Mouse (Mus musculus): Measurements from ENCODE around the gene Mapk6. TPM values are rescaled to one million over a fixed set of nuclear protein-coding genes. Genes with fewer than 3 reads are reported as not detected.
A peak's percentile ranks its signal among the peaks of the same experiment; 100 is the strongest.

Gene Mapk6
- polyA plus RNA-seq, 1 experiment from 2014 or later, result 51.9 TPM

- no peak for DNase-seq (ENCODE audit: low spot score)
These were observed 16.1 kb upstream of the Mapk6 start for GRCm38 (mm10) chr9:75425796-75426391.

DNA sequence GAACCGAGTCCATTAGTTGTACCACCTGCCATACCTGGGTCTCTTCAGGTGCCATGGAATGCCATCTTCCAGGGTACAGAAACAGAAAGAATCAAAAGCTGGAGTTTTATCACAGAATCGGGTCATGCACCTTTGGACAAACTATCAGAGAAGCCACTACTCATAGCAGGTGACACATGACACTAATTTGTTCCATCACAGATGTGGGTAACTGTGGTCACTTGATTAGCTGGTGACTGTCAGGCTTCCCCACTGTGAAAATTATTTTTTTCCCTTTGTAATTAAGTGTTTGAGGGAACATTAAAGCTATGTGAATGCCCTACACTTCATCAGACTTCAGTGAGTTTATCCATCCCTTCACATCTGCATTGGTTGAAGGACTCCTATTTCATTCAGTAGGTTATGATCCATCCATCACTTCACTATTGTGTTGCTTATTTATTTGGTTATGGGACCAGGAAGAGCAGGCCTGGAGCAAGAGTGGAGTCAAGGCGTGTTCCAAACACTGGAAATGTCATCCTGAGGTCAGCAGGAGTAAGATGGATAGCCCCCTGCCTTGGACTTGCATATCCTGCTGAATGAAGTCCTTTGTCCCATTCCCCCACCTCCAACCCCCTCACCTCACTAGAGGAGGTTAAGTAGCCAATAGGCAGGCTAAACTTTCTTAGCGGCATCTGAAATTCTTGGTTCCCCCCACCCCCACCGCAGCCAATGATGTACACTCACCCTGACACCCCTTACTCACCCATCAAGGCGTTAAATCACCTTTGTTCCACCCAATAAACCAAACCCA lies 14.7 kb upstream of the Mapk6 start:
- no peak for DNase-seq (ENCODE audit: low spot score)

- DNase-seq (ENCODE audit: low spot score), result no peak
These were observed 13.9 kb upstream of the Mapk6 start for GRCm38 (mm10) chr9:75423683-75424082.

DNA sequence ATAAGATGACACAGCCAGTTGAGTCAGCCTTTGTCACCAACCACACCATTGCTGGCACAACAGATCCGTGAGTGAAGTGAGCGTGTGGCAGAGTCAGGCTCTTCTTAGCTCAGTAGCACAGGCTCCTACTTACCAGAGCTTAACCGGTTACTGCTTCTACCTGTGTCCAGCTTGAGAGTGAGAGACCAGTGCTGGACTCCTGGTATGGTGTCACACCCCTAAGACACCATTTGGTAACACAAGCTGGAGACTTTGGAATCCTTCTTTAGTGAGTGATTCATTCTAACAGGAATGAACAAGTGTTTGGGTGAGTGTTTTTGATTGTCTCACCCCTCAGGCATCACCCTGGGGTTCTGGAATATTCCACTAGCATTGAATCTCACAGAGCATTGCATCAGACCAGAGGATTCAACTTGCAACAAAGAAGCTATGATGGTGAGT lies 12.5 kb upstream of the Mapk6 start:
- no peak for DNase-seq (ENCODE audit: low spot score)

GRCm38 (mm10) chr9:75414204-75414603 lies 4.4 kb upstream of the Mapk6 start:
- peak; percentile 89 for DNase-seq (ENCODE audit: low spot score)

DNA sequence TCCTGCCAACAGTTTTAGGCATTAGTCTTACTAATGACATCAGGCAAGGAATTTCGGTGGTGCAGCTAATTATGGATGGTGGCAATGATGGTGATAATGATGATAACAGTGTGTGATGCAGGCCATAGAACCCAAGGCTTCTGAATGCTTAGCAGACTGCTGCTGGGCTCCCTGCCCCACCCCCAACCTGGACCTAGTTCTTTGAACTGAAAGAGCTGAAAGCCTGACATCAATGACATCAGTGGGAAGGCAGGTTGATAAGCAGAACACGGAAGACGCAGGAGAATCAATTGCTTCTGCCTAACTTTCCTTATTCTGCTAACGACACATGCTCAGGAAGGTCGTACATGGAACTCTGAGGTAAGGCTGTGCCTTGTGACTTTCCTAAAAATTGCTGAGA lies 3.4 kb upstream of the Mapk6 start:
- DNase-seq (ENCODE audit: low spot score), result no peak

DNA sequence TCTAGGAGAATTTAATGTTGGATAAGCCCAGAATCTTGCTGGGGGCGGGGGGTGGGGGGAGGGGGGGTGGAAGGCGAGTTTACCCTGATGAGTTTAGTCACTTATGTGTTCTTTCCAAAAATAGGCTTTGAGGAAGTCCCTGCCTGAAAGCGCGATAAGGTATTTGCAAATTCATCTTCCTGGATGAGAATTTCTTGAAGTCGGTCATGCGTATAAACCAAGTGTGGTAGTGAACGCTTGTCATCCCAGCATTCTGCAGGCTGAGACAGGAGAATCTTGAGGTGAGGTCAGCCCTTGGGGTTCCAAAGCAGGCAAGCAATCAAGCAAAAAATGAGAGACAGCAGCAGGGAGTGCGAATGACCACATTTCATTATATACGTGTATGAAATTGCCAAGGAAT lies 1.8 kb upstream of the Mapk6 start:
- no peak for DNase-seq (ENCODE audit: low spot score)

GRCm38 (mm10) chr9:75410868-75411487 lies 1.2 kb upstream of the Mapk6 start:
- DNase-seq (ENCODE audit: low spot score), result no peak

DNA sequence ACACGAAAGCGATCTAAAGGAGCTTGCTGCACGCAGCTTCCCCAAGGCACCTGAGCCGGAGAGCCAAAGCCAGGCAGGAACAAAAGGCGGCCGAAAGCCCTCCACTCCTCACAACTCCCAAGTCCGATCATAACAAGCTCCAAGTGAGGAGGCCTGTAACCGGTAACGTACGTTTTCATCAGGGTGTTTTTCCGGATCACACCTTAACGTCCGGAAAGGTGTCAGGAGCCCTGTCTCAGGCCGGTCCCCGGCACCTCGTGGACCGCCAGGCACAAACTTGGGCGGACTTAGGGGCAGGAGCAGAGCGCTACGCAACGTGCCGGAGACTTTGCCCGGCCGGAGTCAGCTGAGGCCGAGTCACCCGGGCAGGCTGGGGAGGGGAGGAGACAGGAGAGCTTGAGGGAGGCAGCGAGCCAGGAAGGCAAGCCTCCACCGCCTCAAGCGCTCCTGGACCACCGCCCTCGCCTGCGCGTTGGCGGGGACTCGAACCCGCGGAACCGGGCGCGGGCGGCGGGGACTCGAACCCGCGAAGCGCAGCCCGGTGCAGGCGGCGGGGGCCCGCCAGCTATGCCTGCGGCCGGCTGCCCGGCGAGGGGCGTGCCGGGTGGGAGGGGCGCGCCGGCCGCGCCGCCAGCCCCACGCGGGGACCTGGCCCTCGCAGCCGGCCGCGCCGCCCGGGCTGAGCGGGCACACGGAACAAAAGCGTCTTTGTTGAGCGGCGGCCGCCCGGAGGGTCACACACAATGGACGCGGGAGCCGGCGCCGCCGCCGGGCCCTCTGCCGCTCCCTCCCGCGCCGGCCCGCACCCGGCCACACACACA lies 564 bp downstream of the Mapk6 start:
- peak; percentile 57 for DNase-seq (ENCODE audit: low spot score)

GRCm38 (mm10) chr9:75408204-75408826 lies 1.5 kb downstream of the Mapk6 start:
- DNase-seq (ENCODE audit: low spot score), result no peak

DNA sequence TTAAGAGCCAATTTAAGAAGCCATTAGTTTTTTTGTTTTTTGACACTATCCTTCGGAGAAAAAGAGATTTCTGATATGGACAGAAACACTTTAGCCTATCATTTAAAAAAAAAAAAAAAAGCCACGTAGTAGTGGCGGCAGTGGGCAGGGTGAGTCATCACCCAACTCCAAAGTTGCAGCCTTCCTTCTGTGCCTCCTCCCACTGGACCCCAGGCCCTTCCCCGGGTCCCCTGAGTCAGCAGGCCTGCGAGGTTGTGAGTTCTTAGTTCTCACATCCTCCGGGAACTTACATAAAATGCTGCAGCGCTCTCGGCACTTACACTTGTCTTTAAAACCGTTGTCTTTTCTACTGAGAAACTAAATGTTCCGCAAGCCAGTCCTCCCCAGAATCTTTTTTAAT lies 2.0 kb downstream of the Mapk6 start:
- DNase-seq (ENCODE audit: low spot score), result peak; percentile 47

DNA sequence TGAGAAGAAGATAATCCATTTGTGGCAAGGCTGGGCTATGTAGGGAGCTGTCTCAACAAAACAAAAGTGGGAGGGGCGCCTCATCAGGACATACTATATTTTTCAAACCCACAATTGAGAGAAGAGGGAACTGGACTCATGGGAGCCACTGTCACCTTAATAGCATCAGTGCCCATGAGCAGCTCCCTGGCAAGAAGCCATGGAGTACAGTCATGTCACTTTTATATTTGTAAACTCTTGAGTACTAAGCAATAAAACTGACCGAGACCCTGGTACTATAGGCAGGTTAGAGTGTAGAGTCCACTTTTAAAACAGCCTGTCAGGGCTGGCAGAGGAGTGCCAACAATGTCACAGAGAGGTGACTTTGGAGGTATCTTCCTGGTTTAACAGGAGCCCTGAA lies 3.7 kb downstream of the Mapk6 start:
- no peak for DNase-seq (ENCODE audit: low spot score)

DNA sequence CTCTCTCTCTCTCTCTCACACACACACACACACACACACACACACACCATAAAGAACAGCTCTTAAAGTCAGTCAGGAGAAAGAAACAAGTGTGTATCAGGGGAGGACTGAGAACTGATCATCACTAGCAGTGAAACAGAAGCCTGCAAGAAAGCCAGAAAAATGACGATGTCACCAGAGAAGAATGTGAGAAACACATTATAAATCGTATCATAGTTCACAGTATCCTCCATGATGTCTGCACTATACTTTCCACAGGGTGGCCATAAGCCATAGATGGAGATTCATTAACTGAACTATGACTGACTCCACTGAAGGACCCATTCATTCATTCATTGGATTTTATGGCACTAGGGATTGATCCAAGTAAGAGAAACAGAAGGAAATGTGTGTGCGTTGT lies 6.3 kb downstream of the Mapk6 start:
- no peak for DNase-seq (ENCODE audit: low spot score)

DNA sequence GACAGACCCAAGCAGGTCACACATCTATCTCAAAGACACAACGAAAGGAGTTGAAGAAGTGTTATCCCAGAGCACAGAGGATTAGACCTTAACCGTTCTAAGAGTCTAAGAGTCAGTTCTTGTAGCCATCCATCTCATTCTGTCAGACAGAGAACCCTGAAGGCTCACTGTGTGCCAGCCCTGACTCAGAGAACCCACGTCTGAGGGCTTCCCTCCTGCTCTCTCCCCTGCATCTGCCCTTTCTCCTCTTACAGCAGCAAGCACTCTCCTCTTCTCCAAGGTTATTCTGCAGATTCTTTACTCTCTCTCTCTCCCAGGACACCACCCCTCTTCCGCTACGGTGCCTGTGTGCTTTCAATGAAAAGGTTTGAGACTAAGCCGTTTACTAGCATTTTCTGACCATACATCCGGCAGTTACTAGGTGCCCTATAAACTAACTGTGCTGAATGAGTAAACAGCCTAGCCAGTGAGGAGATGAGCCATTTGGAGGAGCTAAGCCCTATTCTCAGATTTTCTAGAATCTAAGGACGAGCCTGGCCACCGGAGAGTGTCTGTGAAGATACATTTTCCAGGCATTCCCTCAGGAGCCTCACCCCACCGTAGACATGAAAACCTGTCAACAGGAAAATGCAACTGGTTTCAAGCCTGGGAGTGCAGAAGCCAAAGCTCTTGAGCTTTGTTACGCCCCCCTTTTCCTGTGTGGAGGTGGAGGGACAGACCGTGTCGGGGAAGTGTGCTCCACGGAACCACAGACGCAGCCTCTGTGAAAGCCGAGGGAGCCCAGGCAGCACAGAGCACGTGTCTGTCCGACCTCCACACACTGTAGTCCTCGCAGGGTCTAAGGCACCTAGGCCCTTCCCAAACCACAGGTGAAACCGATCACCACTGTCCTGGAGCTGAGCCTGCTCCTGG lies 8.0 kb downstream of the Mapk6 start:
- DNase-seq (ENCODE audit: low spot score), result peak; percentile 58

GRCm38 (mm10) chr9:75400639-75401038 lies 9.2 kb downstream of the Mapk6 start:
- no peak for DNase-seq (ENCODE audit: low spot score)

DNA sequence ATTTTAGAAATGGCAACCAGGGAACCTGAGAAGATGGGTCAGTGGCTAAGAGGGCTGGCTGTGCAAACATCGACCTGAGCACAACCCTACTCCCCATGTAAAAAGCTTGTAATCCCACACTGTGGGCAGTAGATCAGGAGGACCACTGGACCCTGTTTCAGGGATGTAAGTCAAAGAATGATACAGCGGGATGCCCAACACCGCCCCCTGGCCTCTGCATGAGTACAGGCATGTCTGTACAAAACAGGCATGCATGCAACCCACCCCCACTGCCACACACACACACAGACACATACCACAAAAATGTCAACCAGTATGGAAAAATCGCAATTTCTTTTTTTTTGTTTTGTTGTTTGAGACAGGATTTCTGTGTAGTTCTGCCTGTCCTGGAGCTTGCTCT lies 10.7 kb downstream of the Mapk6 start:
- no peak for DNase-seq (ENCODE audit: low spot score)

DNA sequence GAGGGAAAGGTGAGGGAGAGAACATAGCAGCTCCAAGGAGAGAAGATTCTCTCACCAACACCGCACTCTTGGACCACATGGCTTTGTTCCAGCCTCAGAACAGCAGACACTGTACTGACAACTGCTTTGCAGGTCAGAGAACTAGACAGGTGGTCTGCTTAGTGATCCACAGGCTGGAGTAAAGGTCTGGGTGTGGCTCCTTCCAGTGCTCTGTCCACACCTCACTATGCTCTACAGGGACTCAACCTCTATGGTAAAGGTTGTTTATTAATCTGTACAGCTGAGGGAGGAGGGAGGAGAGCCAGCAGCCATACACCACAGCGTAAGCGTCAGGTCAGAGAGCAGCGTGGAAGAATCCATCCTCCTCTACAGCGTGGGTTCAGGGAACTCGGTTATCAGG lies 13.8 kb downstream of the Mapk6 start:
- DNase-seq (ENCODE audit: low spot score), result no peak

- DNase-seq (ENCODE audit: low spot score), result no peak
These were observed 16.6 kb downstream of the Mapk6 start for GRCm38 (mm10) chr9:75393251-75393650.

- no peak for DNase-seq (ENCODE audit: low spot score)
These were observed 24.4 kb downstream of the Mapk6 start for GRCm38 (mm10) chr9:75385218-75385974.
